Mouse (Mus musculus) ES-E14 (cell line): ENCODE measurements around the gene Klhl25.

Source experiments
- MAFK ChIP-seq: IDR thresholded peaks from 2 replicates; pipeline ENCODE4 v1.6.1; 2014; ENCODE audit warnings: mild to moderate bottlenecking, low read depth, low read length, inconsistent platforms; ENCODE audit not compliant: insufficient read depth
- ZC3H11A ChIP-seq: IDR thresholded peaks from 2 replicates; pipeline ENCODE4 v1.6.1; 2012; ENCODE audit warnings: low read depth, mild to moderate bottlenecking, inconsistent platforms, low read length, borderline replicate concordance

DNA sequence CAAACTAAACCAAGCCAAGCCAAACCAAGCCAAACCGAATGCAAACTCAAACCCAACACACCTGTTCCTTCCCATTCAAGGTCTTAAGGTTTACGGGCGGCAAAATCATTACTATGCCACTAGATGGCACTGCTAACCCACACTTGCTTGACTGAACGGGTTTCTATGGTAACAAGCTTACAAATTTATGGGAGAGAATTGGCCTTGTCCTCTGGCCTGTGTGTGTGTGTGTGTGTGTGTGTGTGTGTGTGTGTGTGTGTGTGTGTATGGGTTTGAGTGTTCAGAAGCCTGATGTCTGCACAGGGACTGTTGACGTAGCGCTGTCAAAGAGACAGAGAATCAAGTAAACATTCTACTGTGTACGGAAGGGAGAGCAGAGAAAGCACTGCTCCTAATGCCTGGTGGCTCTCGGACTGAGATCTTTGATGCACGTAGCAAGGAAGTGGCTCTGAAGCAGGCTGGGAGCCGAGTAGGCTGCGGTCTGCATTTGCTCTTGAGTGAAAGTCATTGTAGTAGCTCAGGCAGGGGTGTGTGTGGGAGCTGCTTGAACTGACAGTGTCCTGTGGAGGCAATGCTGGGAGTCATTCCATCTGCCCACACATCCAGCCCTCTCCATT is 62.0 kb downstream of the Klhl25 start:
- TF ChIP-seq MAFK (no peak), ZC3H11A (peak; percentile 79; the same call in 1 of the 2 replicates)
